Mouse (Mus musculus) induced T-regulatory cell, adult 2 months (primary cell): ENCODE results near the gene Wdr48.
A peak's percentile ranks its signal among the peaks of the same experiment; 100 is the strongest.

Source experiments
- DNase-seq: peaks from one replicate; pipeline ENCODE4 v3.0.0-alpha.2; 2012; ENCODE audit warnings: low read depth

Wdr48 gene

GRCm38 (mm10) chr9:119925120-119925657 lies 30.5 kb downstream of the Wdr48 start:
- no peak for DNase-seq

- DNase-seq, result no peak
Observed at GRCm38 (mm10) chr9:119925729-119926128, 31.1 kb downstream of the Wdr48 start.

- no peak for DNase-seq
Observed at GRCm38 (mm10) chr9:119926497-119926896, 31.8 kb downstream of the Wdr48 start.

GRCm38 (mm10) chr9:119932358-119932757 lies 37.7 kb downstream of the Wdr48 start:
- no peak for DNase-seq

DNA sequence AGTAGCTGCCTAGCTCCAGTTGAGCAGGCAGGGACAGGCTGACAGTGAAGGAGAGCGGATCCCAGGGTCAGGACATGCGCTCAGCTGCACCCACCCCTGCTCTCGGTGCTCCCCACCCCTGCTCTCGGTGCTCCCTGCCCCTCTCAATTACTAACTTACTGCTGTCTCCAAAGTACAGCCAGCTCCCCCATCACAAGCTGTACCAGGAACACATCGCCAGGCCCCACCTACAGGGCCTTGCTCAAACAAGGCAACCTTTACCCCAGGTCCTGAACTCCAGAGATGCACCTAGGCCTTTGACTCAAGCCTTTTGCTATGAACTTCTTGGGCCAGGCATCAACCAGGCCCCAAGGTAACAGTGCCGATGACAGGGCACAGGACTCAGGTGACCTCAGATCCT lies 39.0 kb downstream of the Wdr48 start:
- DNase-seq, result no peak

GRCm38 (mm10) chr9:119937005-119937773 lies 42.5 kb downstream of the Wdr48 start, which contains the start of the genes Gorasp1 and Ttc21a:
Gorasp1 (minus strand) TSS chr9:119937565.
Ttc21a (plus strand) TSS chr9:119937606.
- peak; percentile 96 for DNase-seq

DNA sequence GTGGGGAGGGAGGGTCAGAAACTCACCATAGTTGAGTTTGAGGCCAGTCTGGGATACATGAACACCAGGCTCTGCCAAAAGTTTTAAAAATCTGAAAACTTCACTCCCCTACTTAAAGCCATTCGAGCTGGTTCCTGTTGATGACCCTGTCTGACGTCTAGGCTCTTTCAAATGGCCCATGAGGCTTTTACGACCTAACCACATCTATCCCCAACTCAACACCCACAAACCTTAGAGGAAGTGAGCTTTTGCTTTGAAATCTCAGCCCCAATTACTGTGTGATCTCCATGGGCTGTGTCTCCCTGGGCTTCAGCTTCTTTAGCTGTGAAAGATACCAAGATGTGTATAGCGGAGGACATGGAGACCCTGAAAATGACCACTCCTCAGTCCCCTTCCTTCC lies 43.8 kb downstream of the Wdr48 start:
- DNase-seq, result peak; percentile 89

GRCm38 (mm10) chr9:119939646-119940045 lies 45.0 kb downstream of the Wdr48 start:
- no peak for DNase-seq

GRCm38 (mm10) chr9:119941407-119941806 lies 46.7 kb downstream of the Wdr48 start:
- no peak for DNase-seq

GRCm38 (mm10) chr9:119941861-119942260 lies 47.2 kb downstream of the Wdr48 start:
- DNase-seq, result no peak

DNA sequence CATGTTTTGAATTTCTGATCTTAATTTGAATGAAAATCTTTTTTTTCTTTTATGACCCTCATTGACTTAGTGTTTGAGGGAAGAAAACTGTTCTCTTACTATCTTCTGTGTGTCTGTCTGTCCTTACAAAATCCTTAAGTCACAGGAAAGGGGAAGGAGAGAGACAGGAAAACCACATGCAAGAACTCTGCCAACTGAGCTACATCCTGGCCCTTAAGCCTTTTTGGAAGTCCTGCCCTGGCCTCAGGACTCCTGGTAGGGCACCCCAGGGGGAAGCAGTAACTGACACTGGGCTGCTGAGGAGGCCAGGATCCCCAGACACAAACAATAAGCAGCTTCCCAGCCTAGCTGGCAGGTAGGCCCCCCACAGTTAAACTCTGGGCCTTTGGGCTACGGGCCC lies 48.6 kb downstream of the Wdr48 start:
- DNase-seq, result no peak

DNA sequence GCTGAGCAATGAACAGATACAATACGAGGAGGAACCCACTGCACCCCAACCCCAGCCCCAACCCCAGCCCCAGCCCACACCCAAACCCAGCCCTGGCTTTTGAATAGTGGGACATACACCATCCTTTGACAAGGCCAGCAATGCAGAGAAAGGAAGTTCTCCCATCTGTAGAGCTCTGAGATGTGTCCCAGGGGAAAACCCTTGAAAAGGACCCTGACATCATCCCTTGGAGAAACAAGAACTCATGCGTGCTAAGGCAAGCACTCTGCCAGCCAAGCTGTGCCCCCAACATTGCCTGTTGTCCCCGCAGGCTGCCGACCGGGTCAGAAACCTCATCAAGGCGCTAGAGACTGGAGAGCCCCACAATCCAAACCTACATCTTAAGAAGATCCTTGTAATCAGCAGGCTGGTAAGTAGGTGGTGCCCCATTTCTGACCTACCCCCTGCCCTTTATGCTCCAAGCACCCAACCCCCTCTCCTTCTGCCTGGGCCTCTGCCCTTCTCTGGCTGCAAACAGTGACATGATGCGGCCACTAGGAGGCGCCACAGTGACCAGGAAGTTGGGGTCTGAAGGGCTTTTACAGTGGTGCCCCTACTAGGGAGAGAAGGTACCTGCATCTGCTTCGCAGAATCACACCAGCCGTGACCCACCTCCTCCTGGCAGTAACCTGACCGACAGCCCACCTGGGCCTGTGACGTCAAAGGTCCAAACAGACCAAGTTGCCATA lies 50.7 kb downstream of the Wdr48 start:
- DNase-seq, result peak; percentile 75

DNA sequence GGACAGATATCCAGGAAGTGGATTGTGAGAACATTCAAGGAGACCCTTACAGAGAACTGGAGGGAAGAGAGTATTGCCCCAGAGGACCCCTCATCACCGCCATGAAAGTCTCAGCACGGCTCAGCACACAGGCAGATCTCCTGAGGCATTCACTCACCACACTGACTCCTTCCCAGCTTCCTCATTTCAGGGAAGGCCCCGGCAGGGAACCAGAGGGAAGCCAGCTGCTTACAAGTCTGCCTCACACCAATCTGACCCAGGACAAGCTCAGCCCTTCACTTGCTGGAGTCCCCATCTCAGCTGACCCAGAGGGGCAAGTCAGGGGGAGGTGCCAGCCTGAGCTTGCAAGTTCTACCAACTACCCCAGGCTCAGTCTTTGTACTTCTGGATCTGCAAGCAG lies 54.1 kb downstream of the Wdr48 start:
- no peak for DNase-seq

DNA sequence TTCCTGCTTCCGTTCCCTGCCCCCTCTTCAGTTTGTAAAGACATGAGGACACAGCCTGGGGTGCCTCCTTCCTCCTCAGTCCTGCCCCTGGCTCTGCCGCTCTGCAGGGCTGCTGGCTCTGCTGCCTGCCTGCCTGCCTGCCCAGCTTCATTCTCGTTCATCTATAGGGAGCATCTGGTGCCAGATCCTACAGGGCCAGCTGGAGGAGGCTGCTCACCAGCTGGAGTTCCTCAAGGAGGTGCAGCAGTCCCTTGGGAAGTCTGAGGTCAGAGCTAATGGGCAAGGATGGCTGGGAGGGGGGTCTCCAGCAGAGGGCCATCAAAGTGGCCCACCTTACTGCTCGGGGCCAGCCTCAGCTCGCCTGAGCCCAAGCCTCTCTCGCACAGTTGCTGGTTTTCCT lies 55.8 kb downstream of the Wdr48 start:
- no peak for DNase-seq

- DNase-seq, result no peak
Observed at GRCm38 (mm10) chr9:119951388-119951787, 56.7 kb downstream of the Wdr48 start.

DNA sequence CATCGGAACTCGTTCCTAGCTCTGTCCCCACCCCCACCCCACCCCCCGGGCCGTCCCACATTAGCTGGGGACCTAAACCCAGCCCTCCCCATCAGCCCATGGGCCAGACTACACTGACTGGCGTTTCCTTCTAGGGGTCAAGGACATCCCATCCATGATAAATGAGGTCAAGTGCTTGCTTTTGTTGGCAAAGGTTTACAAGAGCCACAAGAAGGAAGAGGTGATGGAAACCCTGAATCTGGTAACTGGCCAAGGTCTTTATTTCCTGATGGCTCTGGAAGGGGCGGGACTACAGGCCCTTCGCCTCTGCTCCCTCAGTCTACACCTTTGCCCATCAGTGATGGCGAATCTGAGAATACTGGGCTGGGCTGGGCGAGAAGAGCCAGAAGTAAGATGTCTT lies 64.2 kb downstream of the Wdr48 start:
- DNase-seq, result no peak

- DNase-seq, result no peak
Observed at GRCm38 (mm10) chr9:119962216-119962615, 67.5 kb downstream of the Wdr48 start.

DNA sequence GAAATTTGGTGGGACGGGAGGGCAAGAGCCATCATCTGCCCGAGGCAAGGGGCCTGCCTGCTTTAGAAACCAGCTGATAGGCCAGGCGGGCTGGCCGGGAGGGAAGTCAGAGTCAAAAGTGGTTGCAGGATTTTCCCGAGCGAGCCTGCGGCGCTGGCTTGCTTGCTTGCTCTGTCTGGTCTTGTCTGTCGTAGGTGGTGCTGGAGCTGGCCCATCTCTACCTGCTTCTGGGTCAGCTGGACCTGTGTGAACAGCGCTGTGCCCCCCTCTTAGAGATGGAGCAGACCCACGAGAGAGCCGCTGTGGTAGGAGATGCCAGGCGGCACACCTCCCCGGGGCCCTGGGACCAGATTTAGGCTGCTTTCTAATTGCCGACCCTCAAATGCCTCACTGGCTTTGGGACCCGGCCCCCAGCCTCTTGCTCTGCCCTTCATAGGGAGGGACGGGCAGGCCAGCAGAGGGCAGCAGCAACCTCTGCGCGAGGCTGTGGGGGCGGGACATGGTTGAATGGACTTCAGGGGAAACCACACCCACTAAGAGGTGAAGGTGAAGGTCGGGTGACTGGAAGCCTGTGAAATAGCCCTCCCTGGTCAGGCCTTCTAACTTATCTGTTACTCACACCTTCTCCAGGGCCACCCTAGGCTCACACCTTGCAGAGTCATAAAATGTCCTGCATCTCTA lies 68.4 kb downstream of the Wdr48 start:
- peak; percentile 85 for DNase-seq

DNA sequence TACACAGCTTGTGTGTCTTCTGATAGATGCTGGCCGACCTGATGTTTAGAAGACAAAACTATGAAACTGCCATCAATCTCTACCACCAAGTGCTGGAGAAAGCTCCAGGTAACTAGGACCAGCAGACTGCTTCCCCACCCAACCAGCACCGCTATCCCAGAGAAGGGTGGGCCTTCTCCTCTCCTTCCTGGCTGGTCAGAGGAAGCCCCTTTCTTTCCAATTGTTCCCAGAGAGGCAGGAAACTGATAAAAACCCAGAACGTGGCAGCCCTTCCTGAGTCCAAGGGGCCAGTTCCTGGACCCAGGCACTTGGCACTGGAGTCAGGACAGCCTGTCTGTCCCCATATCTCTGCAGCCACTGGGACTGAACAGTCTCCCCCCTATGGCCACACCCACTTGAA lies 69.5 kb downstream of the Wdr48 start:
- DNase-seq, result no peak

GRCm38 (mm10) chr9:119965186-119965585 lies 70.5 kb downstream of the Wdr48 start:
- DNase-seq, result no peak

GRCm38 (mm10) chr9:119966221-119966910 lies 71.7 kb downstream of the Wdr48 start:
- no peak for DNase-seq

GRCm38 (mm10) chr9:119969811-119970210 lies 75.1 kb downstream of the Wdr48 start:
- DNase-seq, result peak; percentile 37
